Mouse (Mus musculus): ENCODE data around the gene Tyms.
"Not testable (repeated sequence)": the region's sequence is repeated elsewhere in the genome, so short reads cannot be mapped to it uniquely, and the experiment has no call there.

Gene Tyms

GRCm38 (mm10) chr5:30103340-30103739 is 29.9 kb upstream of the Tyms start:
- DNase-seq (ENCODE audit: low spot score in 2 of 2) = no peak

- no peak for DNase-seq (ENCODE audit: low spot score in 2 of 2)
These were observed 24.8 kb upstream of the Tyms start for GRCm38 (mm10) chr5:30098260-30098659.

GRCm38 (mm10) chr5:30095731-30096130 is 22.3 kb upstream of the Tyms start:
- DNase-seq (ENCODE audit: low spot score in 2 of 2) = no peak

- no peak for DNase-seq (ENCODE audit: low spot score in 2 of 2)
These were observed 21.0 kb upstream of the Tyms start for GRCm38 (mm10) chr5:30094399-30094798.

- DNase-seq (ENCODE audit: low spot score in 2 of 2) = no peak
These were observed 19.3 kb upstream of the Tyms start for GRCm38 (mm10) chr5:30092701-30093100.

- no peak for DNase-seq (ENCODE audit: low spot score in 2 of 2)
These were observed 1.0 kb downstream of the Tyms start for GRCm38 (mm10) chr5:30072377-30072776.

- no peak for DNase-seq (ENCODE audit: low spot score in 2 of 2)
These were observed 1.7 kb downstream of the Tyms start for GRCm38 (mm10) chr5:30071677-30072076.

- no peak for DNase-seq (ENCODE audit: low spot score in 2 of 2)
These were observed 5.7 kb downstream of the Tyms start for GRCm38 (mm10) chr5:30067726-30068125.

- not testable (repeated sequence) for DNase-seq (ENCODE audit: low spot score in 2 of 2)
These were observed 13.8 kb downstream of the Tyms start for GRCm38 (mm10) chr5:30059607-30060006.

GRCm38 (mm10) chr5:30058216-30058731 is 15.1 kb downstream of the Tyms start:
- DNase-seq (ENCODE audit: low spot score in 2 of 2) = no peak

GRCm38 (mm10) chr5:30039841-30040240 is 33.6 kb downstream of the Tyms start:
- DNase-seq (ENCODE audit: low spot score in 2 of 2) = not testable (repeated sequence)

- DNase-seq (ENCODE audit: low spot score in 2 of 2) = not testable (repeated sequence)
These were observed 34.1 kb downstream of the Tyms start for GRCm38 (mm10) chr5:30039324-30039723.

GRCm38 (mm10) chr5:30037111-30037510 is 36.3 kb downstream of the Tyms start:
- not testable (repeated sequence) for DNase-seq (ENCODE audit: low spot score in 2 of 2)

- DNase-seq (ENCODE audit: low spot score in 2 of 2) = not testable (repeated sequence)
These were observed 37.6 kb downstream of the Tyms start for GRCm38 (mm10) chr5:30035862-30036261.

- DNase-seq (ENCODE audit: low spot score in 2 of 2) = no peak
These were observed 58.8 kb downstream of the Tyms start for GRCm38 (mm10) chr5:30014580-30014979.

GRCm38 (mm10) chr5:30012726-30013503 is 60.5 kb downstream of the Tyms start, which contains the start of gene Il6:
Il6 (plus strand) TSS chr5:30013114.
- DNase-seq (ENCODE audit: low spot score in 2 of 2) = peak; percentile 62 to 89
